Comparison of ENCODE assay signal across 8 mouse cellular contexts in genomic region chr9:61164501-61165251, GRCm38 (mm10).
DNase-seq lines count a peak whose midpoint lies in the region; ATAC-seq and TF ChIP-seq lines count a peak whose summit lies in the region.
"Had no signal": no experiment of that assay in that cellular context is flagged by ENCODE, and none has a peak within 500 bp of the region (broad histone marks: within the 10 kb centered on the region; RNA-seq: fewer than 3 reads in every experiment).

No protein-coding gene starts in this region.

- H3K4me3 ChIP-seq in stomach, embryonic 15.5 days (replicated peaks): no peak overlapping the region
- no peak overlapping the region for H3K4me3 ChIP-seq in thymus, adult 2 months (ENCODE audit: control insufficient read depth, insufficient read depth, low read length)
- H3K4me3 ChIP-seq in hindbrain, embryonic 12.5 days: no peak overlapping the region

- TF ChIP-seq POLR2A in thymus, adult 2 months (IDR thresholded peaks at IDR 0.05; ENCODE audit: control insufficient read depth, extremely low read depth, insufficient read depth, low read length, poor library complexity): no peak

- ATAC-seq in stomach, embryonic 15.5 days (ENCODE audit: insufficient read depth, low FRiP score, low read depth): peak; percentile 78
- ATAC-seq in hindbrain, embryonic 12.5 days (ENCODE audit: low FRiP score): no peak

- H3K9ac ChIP-seq in stomach, embryonic 15.5 days: no peak overlapping the region
- no peak overlapping the region for H3K9ac ChIP-seq in hindbrain, embryonic 12.5 days

- peak overlapping the region; percentile 89 for H3K27ac ChIP-seq in stomach, embryonic 15.5 days
- H3K27ac ChIP-seq in thymus, adult 2 months (ENCODE audit: control insufficient read depth, insufficient read depth, low read length): no peak overlapping the region
- no peak overlapping the region for H3K27ac ChIP-seq in hindbrain, embryonic 12.5 days
- H3K27ac ChIP-seq: macrophage had no signal

- no peak for TF ChIP-seq CTCF in thymus, adult 2 months (IDR thresholded peaks at IDR 0.05; ENCODE audit: borderline replicate concordance, control insufficient read depth, extremely low read depth, insufficient read depth, low read length, poor library complexity)

- H3K9me3 ChIP-seq in stomach, embryonic 15.5 days: no peaks in the 10 kb centered on the region
- H3K9me3 ChIP-seq in hindbrain, embryonic 12.5 days (replicated peaks): no peaks in the 10 kb centered on the region

- peaks cover 55% of the 10 kb centered on the region for H3K4me1 ChIP-seq in stomach, embryonic 15.5 days
- H3K4me1 ChIP-seq in thymus, adult 2 months (replicated peaks; ENCODE audit: control insufficient read depth, insufficient read depth, low read length): peaks cover 43% of the 10 kb centered on the region
- peaks cover 27% of the 10 kb centered on the region for H3K4me1 ChIP-seq in hindbrain, embryonic 12.5 days

- H3K4me2 ChIP-seq in stomach, embryonic 15.5 days: peak overlapping the region; percentile 13; the same call in 1 of the 2 replicates
- no peak overlapping the region for H3K4me2 ChIP-seq in hindbrain, embryonic 12.5 days (replicated peaks)

- 28% methylated on average over 11 of the region's 11 CpGs for WGBS in stomach, embryonic 15.5 days
- WGBS in thymus, adult 2 months: 87% methylated on average over 11 of the region's 11 CpGs
- 63% methylated on average over 11 of the region's 11 CpGs for WGBS in hindbrain, embryonic 12.5 days

- DNase-seq in urinary bladder, postnatal 25 days (ENCODE audit: low spot score): peak; percentile 30
- no peak for DNase-seq in urinary bladder, postnatal 10 days (ENCODE audit: low spot score)
- DNase-seq in gastrocnemius, postnatal 10 days: peak; percentile 44
- DNase-seq in kidney, postnatal 4 days: peak; percentile 54 to 70
- no peak for DNase-seq in thymus, adult 2 months

- no peaks in the 10 kb centered on the region for H3K36me3 ChIP-seq in stomach, embryonic 15.5 days
- no peaks in the 10 kb centered on the region for H3K36me3 ChIP-seq in thymus, adult 2 months (ENCODE audit: control insufficient read depth, insufficient read depth, low read length)
- no peaks in the 10 kb centered on the region for H3K36me3 ChIP-seq in hindbrain, embryonic 12.5 days

- H3K27me3 ChIP-seq in stomach, embryonic 15.5 days (replicated peaks): no peaks in the 10 kb centered on the region
- H3K27me3 ChIP-seq in thymus, adult 2 months (ENCODE audit: control insufficient read depth, insufficient read depth, low read length): no peaks in the 10 kb centered on the region
- peaks cover 3% of the 10 kb centered on the region; the same call in 1 of the 2 replicates for H3K27me3 ChIP-seq in hindbrain, embryonic 12.5 days

Comparison
In these comparisons a context has a peak if more than half of its experiments do, and no peak if none do; other contexts are left out.
1. DNase-seq: peak in urinary bladder, postnatal 25 days (single experiment), gastrocnemius, postnatal 10 days (single experiment) and kidney, postnatal 4 days (2 of 2); none in urinary bladder, postnatal 10 days (single experiment) and thymus, adult 2 months (single experiment).